Mouse (Mus musculus) heart, embryonic 14.5 days (tissue): ENCODE results near the gene Chad. TPM values are rescaled to one million over a fixed set of nuclear protein-coding genes. Genes with fewer than 3 reads are reported as not detected.

ENCODE experiments used
- ATAC-seq: fragments of 200-750 bp; cut with Nextera tagmentation; 2 replicates; pipeline ENCODE4 v1.8.0; 2017; ENCODE audit warnings: low read depth, moderate TSS enrichment; ENCODE audit not compliant: insufficient number of reproducible peaks, insufficient read depth, low FRiP score
- H3K27ac ChIP-seq, 2 experiments: fragments of 200-500 bp in 1 of 2; fragments of 300-500 bp in 1 of 2; sonication (generic) in 1 of 2; replicated peaks in 1 of 2; 2 replicates each; pipeline ENCODE4 v1.5.1; 2012 to 2014; ENCODE audit warnings: low read depth in 2 of 2, low read length in 2 of 2, control low read depth in 1 of 2, mild to moderate bottlenecking in 1 of 2, mixed read lengths in 1 of 2; ENCODE audit not compliant: control insufficient read depth in 1 of 2, insufficient read depth in 1 of 2
- H3K27me3 ChIP-seq: fragments of 300-500 bp; sonication (generic); 2 replicates; pipeline ENCODE4 v1.6.1; 2014; ENCODE audit warnings: mild to moderate bottlenecking, low read length, control low read depth; ENCODE audit not compliant: control insufficient read depth, insufficient read depth
- H3K36me3 ChIP-seq: fragments of 300-500 bp; sonication (generic); 2 replicates; pipeline ENCODE4 v1.6.1; 2014; ENCODE audit warnings: mild to moderate bottlenecking, control low read depth, low read length, mixed read lengths; ENCODE audit not compliant: control insufficient read depth, insufficient read depth
- H3K4me1 ChIP-seq, 2 experiments: fragments of 200-500 bp in 1 of 2; fragments of 300-500 bp in 1 of 2; sonication (generic) in 1 of 2; 2 replicates each; pipeline ENCODE4 v1.6.1; 2012 to 2014; ENCODE audit warnings: low read length in 2 of 2, control low read depth in 1 of 2, mixed read lengths in 1 of 2; ENCODE audit not compliant: control insufficient read depth in 2 of 2, insufficient read depth in 2 of 2
- H3K4me2 ChIP-seq: fragments of 300-500 bp; sonication (generic); 2 replicates; pipeline ENCODE4 v1.6.1; 2014; ENCODE audit warnings: mild to moderate bottlenecking, low read length
- H3K4me3 ChIP-seq, 2 experiments: fragments of 200-500 bp in 1 of 2; fragments of 300-500 bp in 1 of 2; sonication (generic) in 1 of 2; 2 replicates each; pipeline ENCODE4 v1.5.1; 2012 to 2014; ENCODE audit warnings: low read length in 2 of 2, mild to moderate bottlenecking in 2 of 2, control low read depth in 1 of 2, low read depth in 1 of 2, moderate library complexity in 1 of 2; ENCODE audit not compliant: control insufficient read depth in 1 of 2, insufficient read depth in 1 of 2
- H3K9ac ChIP-seq: fragments of 300-500 bp; sonication (generic); 2 replicates; pipeline ENCODE4 v1.6.1; 2014; ENCODE audit warnings: mild to moderate bottlenecking, low read length
- H3K9me3 ChIP-seq: fragments of 300-500 bp; sonication (generic); 2 replicates; pipeline ENCODE4 v1.6.1; 2016; ENCODE audit warnings: low read length, control low read depth; ENCODE audit not compliant: control insufficient read depth
- WGBS: fragments of 180-500 bp; shearing (Covaris S2); extraction: QIAGEN DNeasy Blood & Tissue Kit; methylation state at CpG from one replicate; pipeline ENCODE4 v1.1.7; 2014; 5-methylcytosine and 5-hydroxymethylcytosine counted together
- polyA plus RNA-seq: library from polyadenylated mRNA; unstranded; fragments of >200 nt; fragmentation: Nextera tagmentation; extraction: Ambion mirVana; gene quantifications from 2 replicates; pipeline ENCODE4 v1.2.1, GENCODE M21; 2014

Gene Chad
- polyA plus RNA-seq, 1 experiment from 2014 or later = 0.42 TPM

- Histone ChIP-seq H3K9ac (no peak overlapping the region), H3K4me2 (no peak overlapping the region), H3K27me3 (no peaks in the 10 kb centered on the region), H3K4me1 (peaks cover 3 to 7% of the 10 kb centered on the region in 2 experiments; a peak in 2 of 4 replicates), H3K36me3 (peaks cover 19% of the 10 kb centered on the region), H3K9me3 (no peaks in the 10 kb centered on the region), H3K4me3 (no peak overlapping the region), H3K27ac (no peak overlapping the region)
- WGBS = 86% methylated on average over 4 of the region's 4 CpGs
- ATAC-seq = no peak
These were observed 22.4 kb upstream of the Chad start for GRCm38 (mm10) chr11:94542400-94542799.

- Histone ChIP-seq H3K9me3 (no peaks in the 10 kb centered on the region), H3K4me3 (no peak overlapping the region), H3K9ac (no peak overlapping the region), H3K4me1 (peaks cover 4 to 11% of the 10 kb centered on the region in 2 experiments; a peak in 2 of 4 replicates), H3K4me2 (no peak overlapping the region), H3K36me3 (peaks cover 19% of the 10 kb centered on the region), H3K27me3 (no peaks in the 10 kb centered on the region), H3K27ac (no peak overlapping the region)
- 87% methylated on average over 12 of the region's 12 CpGs for WGBS
- no peak for ATAC-seq
These were observed 21.5 kb upstream of the Chad start for GRCm38 (mm10) chr11:94543344-94543743.

- Histone ChIP-seq H3K36me3 (peaks cover 19% of the 10 kb centered on the region), H3K27me3 (no peaks in the 10 kb centered on the region), H3K4me1 (peaks cover 5 to 11% of the 10 kb centered on the region in 2 experiments; a peak in 2 of 4 replicates), H3K9me3 (no peaks in the 10 kb centered on the region), H3K9ac (no peak overlapping the region), H3K27ac (no peak overlapping the region), H3K4me2 (peak overlapping the region; percentile 57), H3K4me3 (no peak overlapping the region)
- WGBS = 22% methylated on average over 9 of the region's 9 CpGs
- no peak for ATAC-seq
These were observed 20.9 kb upstream of the Chad start for GRCm38 (mm10) chr11:94543932-94544331.

GRCm38 (mm10) chr11:94544422-94544821, 20.4 kb upstream of the Chad start:
- H3K4me3 ChIP-seq = peak overlapping the region; percentile 9; a peak in 2 of 4 replicates
- WGBS = 43% methylated on average over 18 of the region's 18 CpGs
- H3K9ac ChIP-seq = peak overlapping the region; percentile 34
- ATAC-seq = no peak
- H3K27ac ChIP-seq = no peak overlapping the region
- peak overlapping the region; percentile 57 for H3K4me2 ChIP-seq
- peaks cover 7 to 12% of the 10 kb centered on the region in 2 experiments; a peak in 3 of 4 replicates for H3K4me1 ChIP-seq
- peaks cover 19% of the 10 kb centered on the region for H3K36me3 ChIP-seq
- H3K9me3 ChIP-seq = no peaks in the 10 kb centered on the region
- H3K27me3 ChIP-seq = no peaks in the 10 kb centered on the region

- H3K4me2 ChIP-seq = no peak overlapping the region
- H3K36me3 ChIP-seq = peaks cover 19% of the 10 kb centered on the region
- H3K4me1 ChIP-seq = peaks cover 10 to 15% of the 10 kb centered on the region in 2 experiments; a peak in 3 of 4 replicates
- H3K27me3 ChIP-seq = no peaks in the 10 kb centered on the region
- no peak overlapping the region for H3K9ac ChIP-seq
- whole genome bisulfite sequencing = 93% methylated on average over 5 of the region's 5 CpGs
- no peak overlapping the region for H3K27ac ChIP-seq
- H3K4me3 ChIP-seq = no peak overlapping the region
- no peaks in the 10 kb centered on the region for H3K9me3 ChIP-seq
- ATAC-seq = no peak
These were observed 18.5 kb upstream of the Chad start for GRCm38 (mm10) chr11:94546381-94546780.

GRCm38 (mm10) chr11:94547271-94547670, 17.6 kb upstream of the Chad start:
- Histone ChIP-seq H3K4me2 (no peak overlapping the region), H3K4me1 (peaks cover 10 to 15% of the 10 kb centered on the region in 2 experiments; a peak in 3 of 4 replicates), H3K9me3 (no peaks in the 10 kb centered on the region), H3K4me3 (no peak overlapping the region), H3K36me3 (peaks cover 13% of the 10 kb centered on the region; the same call in 1 of the 2 replicates), H3K27me3 (no peaks in the 10 kb centered on the region), H3K9ac (no peak overlapping the region), H3K27ac (no peak overlapping the region)
- ATAC-seq = no peak
- 94% methylated on average over 6 of the region's 6 CpGs for WGBS

- WGBS = 11% methylated on average over 24 of the region's 24 CpGs
- peak overlapping the region; percentile 87 to 88 for H3K27ac ChIP-seq
- H3K4me1 ChIP-seq = peaks cover 10 to 15% of the 10 kb centered on the region in 2 experiments; a peak in 3 of 4 replicates
- no peak for ATAC-seq
- no peaks in the 10 kb centered on the region for H3K27me3 ChIP-seq
- H3K4me3 ChIP-seq = peak overlapping the region; percentile 61 to 62
- H3K9ac ChIP-seq = peak overlapping the region; percentile 73
- no peaks in the 10 kb centered on the region for H3K9me3 ChIP-seq
- H3K36me3 ChIP-seq = peaks cover 4% of the 10 kb centered on the region; the same call in 1 of the 2 replicates
- peak overlapping the region; percentile 88 for H3K4me2 ChIP-seq
These were observed 16.6 kb upstream of the Chad start for GRCm38 (mm10) chr11:94548041-94548784.
